Mouse (Mus musculus): ENCODE results near the gene Brd7.

- no peak for TF ChIP-seq CTCF (IDR thresholded peaks at IDR 0.05; ENCODE audit: insufficient read depth, low read depth, low read length)
- no peak for TF ChIP-seq POLR2A (IDR thresholded peaks at IDR 0.05; ENCODE audit: insufficient read depth, low read depth, low read length)
Measured at GRCm38 (mm10) chr8:88301589-88302437, 60.2 kb downstream of the Brd7 start.

Measured in olfactory bulb, adult 2 months (tissue).